Mouse (Mus musculus) heart, postnatal 0 days (tissue): ENCODE measurements around the gene Cfap97.

ENCODE experiments used
- CTCF ChIP-seq: IDR thresholded peaks from 2 replicates; pipeline ENCODE4 v1.5.1; 2016; ENCODE audit warnings: antibody characterized with exemption, control low read depth, low read depth
- EP300 ChIP-seq: IDR thresholded peaks from 2 replicates; pipeline ENCODE4 v1.6.1; 2016; ENCODE audit warnings: antibody characterized with exemption, low read depth

DNA sequence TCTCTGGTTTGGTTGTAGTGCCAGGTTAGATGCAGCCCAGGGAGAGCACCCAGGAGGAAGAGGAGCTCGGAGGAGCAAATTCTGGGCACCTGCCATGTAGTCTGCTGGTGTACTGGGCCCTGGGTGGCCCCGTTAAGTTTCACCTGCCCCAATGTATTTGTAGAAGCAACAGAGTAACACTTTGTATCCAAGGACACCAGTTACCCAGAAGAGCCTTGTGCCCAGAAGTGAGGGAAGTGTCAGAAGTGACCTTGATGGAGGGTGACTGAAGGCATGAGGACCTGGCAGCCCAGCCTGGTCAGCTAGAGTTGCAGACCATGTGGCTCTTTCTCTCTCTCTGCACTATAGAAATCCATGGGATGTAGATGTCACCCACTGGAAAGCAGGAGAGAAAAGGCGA, 69.0 kb downstream of the Cfap97 start:
- TF ChIP-seq CTCF (no peak), EP300 (no peak)
